Mouse (Mus musculus) C2C12 (cell line): ENCODE data around the gene Cep350. TPM values are rescaled to one million over a fixed set of nuclear protein-coding genes. Genes with fewer than 3 reads are reported as not detected.

ENCODE experiments used
- H3K27me3 ChIP-seq: one replicate; pipeline ENCODE4 v1.6.1; 2011; ENCODE audit not compliant: control insufficient read depth, insufficient read depth, insufficient read length
- H3K36me3 ChIP-seq: one replicate; pipeline ENCODE4 v1.6.1; 2011; ENCODE audit not compliant: control insufficient read depth, insufficient read depth
- H3K4me3 ChIP-seq: one replicate; pipeline ENCODE4 v1.5.1; 2011; ENCODE audit warnings: mild to moderate bottlenecking, control low read depth; ENCODE audit not compliant: poor library complexity, insufficient read depth, severe bottlenecking
- H3K79me2 ChIP-seq: one replicate; pipeline ENCODE4 v1.6.1; 2011; ENCODE audit not compliant: control insufficient read depth, insufficient read depth
- H3K79me3 ChIP-seq: one replicate; pipeline ENCODE4 v1.6.1; 2011; ENCODE audit warnings: low read depth, control low read depth
- H3ac ChIP-seq: one replicate; pipeline ENCODE3; 2011; ENCODE audit warnings: low read depth; ENCODE audit not compliant: control insufficient read depth, insufficient read length
- CEBPB ChIP-seq: IDR thresholded peaks from one replicate; pipeline ENCODE4 v1.6.1; 2011; ENCODE audit warnings: low read depth, mild to moderate bottlenecking, control low read depth, moderate library complexity
- CTCF ChIP-seq: IDR thresholded peaks from one replicate; pipeline ENCODE4 v1.5.1; 2011; ENCODE audit not compliant: control insufficient read depth, insufficient read depth, insufficient read length
- FOSL1 ChIP-seq: IDR thresholded peaks from one replicate; pipeline ENCODE4 v1.8.0; 2011; ENCODE audit warnings: mild to moderate bottlenecking, low read length; ENCODE audit not compliant: poor library complexity, insufficient read depth, severe bottlenecking
- MAX ChIP-seq: IDR thresholded peaks from one replicate; pipeline ENCODE4 v1.6.1; 2011; ENCODE audit warnings: mild to moderate bottlenecking, control low read depth
- MYOD1 ChIP-seq: IDR thresholded peaks from one replicate; pipeline ENCODE4 v1.6.1; 2011; ENCODE audit warnings: low read depth; ENCODE audit not compliant: control insufficient read depth, insufficient read length
- MYOG ChIP-seq: IDR thresholded peaks from one replicate; pipeline ENCODE4 v1.6.1; 2011; ENCODE audit not compliant: control insufficient read depth, insufficient read length; ENCODE audit errors: extremely low read depth
- USF1 ChIP-seq: IDR thresholded peaks from one replicate; pipeline ENCODE4 v1.6.1; 2011; ENCODE audit warnings: low read depth, mild to moderate bottlenecking, control low read depth, moderate library complexity
- polyA plus RNA-seq: library from polyadenylated mRNA; unstranded; fragments of >200 nt; fragmentation: generic; extraction: Trizol; gene quantifications from one replicate; pipeline ENCODE4 v1.2.1, GENCODE M21; 2012; ENCODE audit warnings: missing spikeins

The Cep350 gene
- polyA plus RNA-seq, 1 experiment, result 2.0 TPM

- no peaks in the 10 kb centered on the region for H3K36me3 ChIP-seq
- H3K27me3 ChIP-seq, result no peaks in the 10 kb centered on the region
- no peak overlapping the region for H3K4me3 ChIP-seq
- TF ChIP-seq MYOG (no peak), MYOD1 (no peak), MAX (no peak), FOSL1 (no peak), CTCF (no peak), CEBPB (no peak), USF1 (no peak)
- no peaks in the 10 kb centered on the region for H3K79me2 ChIP-seq
- H3ac ChIP-seq, result no peak overlapping the region
- H3K79me3 ChIP-seq, result no peaks in the 10 kb centered on the region
Observed at GRCm38 (mm10) chr1:155987625-155988024, 14.6 kb upstream of the Cep350 start.

- H3K27me3 ChIP-seq, result no peaks in the 10 kb centered on the region
- H3ac ChIP-seq, result no peak overlapping the region
- peaks cover 29% of the 10 kb centered on the region for H3K79me2 ChIP-seq
- no peaks in the 10 kb centered on the region for H3K36me3 ChIP-seq
- H3K4me3 ChIP-seq, result no peak overlapping the region
- no peak for TF ChIP-seq MYOG
- TF ChIP-seq MAX, result no peak
- TF ChIP-seq CEBPB, result no peak
- TF ChIP-seq FOSL1, result no peak
- TF ChIP-seq USF1, result no peak
- TF ChIP-seq CTCF, result no peak
- TF ChIP-seq MYOD1, result no peak
- H3K79me3 ChIP-seq, result peaks cover 23% of the 10 kb centered on the region
Observed at GRCm38 (mm10) chr1:155974931-155975330, 1.9 kb upstream of the Cep350 start.

DNA sequence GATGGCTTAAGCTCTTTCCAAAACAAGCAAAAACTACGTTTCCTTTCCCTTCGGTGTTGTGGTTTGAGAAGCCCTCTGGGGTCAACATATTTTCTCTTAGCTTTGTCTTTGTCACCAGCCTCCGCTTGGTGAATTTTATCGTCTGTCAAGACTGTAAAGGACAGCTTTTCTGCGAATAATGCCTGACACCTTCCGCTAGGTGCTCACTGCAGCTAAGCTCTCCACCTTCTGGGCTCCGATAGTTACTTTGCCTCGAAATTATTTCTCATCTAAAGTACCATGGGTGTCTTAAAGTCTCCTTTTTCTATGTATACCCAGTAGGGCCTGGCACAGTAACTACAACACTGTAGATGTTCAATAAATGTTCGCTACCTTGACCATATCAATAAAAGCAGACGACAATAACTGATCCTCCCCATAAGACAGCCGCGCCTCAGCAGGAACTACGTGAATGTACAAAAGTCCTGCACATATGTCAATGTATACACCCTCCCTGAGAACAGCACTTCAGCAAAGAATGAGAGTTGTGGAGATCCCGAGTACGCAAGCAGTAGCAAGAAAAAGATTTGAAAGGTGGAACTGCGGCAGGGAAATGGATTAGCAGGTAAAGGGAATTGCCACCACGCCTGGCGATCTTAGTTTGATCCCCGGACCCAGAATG is 794 bp upstream of the Cep350 start:
- Histone ChIP-seq H3K79me3 (peaks cover 24% of the 10 kb centered on the region), H3K27me3 (no peaks in the 10 kb centered on the region), H3ac (peak overlapping the region; percentile 65), H3K36me3 (no peaks in the 10 kb centered on the region), H3K79me2 (peaks cover 40% of the 10 kb centered on the region), H3K4me3 (peak overlapping the region; percentile 84)
- TF ChIP-seq USF1 (no peak), MYOD1 (no peak), MYOG (no peak), CTCF (no peak), MAX (no peak), CEBPB (no peak), FOSL1 (no peak)

DNA sequence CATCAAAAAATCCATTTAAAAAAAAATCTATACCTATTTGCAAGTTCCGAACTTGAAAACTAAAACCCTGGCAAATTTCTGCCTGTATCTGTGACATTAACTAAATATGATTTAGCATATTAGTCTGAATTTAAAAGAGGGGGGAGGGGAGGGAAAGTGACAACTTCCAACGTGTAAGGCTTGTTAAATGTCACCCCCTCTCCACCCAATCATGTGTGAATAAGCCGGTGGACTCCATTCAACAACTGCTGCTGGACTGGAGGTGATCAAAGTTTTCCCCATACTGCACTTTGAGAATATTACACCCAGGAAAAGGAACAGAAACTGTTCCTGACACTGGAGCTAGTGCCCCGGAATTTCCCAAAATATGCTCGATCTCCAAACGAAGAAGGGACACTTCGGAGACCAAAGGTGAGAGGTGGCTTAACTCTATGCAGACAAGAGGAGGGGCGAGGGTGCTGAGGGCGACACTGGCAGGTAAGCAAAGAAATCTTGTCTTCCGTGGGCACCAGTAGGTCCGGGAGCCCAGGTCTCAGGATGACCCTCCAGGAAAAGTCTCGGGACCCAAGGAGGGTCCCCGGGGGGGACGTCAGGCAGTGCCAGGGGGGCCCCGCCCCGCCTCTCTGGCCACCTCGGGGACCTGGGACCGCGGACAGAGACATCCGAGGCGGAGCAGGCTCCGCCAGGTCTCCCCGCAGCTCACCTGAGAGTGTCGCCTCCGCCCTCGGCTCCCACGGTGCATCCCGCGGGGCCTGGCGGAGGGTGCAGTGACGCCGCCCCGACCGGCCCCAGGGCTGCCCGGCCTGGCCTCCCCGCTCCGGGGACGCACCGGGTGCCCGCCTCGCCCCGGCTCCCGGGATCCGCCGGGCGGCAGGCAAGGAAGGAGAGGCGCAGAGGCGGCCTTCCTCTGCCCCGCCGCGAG is 648 bp downstream of the Cep350 start:
- Histone ChIP-seq H3K36me3 (no peaks in the 10 kb centered on the region), H3K4me3 (peak overlapping the region; percentile 84), H3K79me2 (peaks cover 54% of the 10 kb centered on the region), H3K27me3 (no peaks in the 10 kb centered on the region), H3K79me3 (peaks cover 24% of the 10 kb centered on the region), H3ac (peak overlapping the region; percentile 99)
- TF ChIP-seq MAX (no peak), MYOG (no peak), CTCF (no peak), CEBPB (no peak), MYOD1 (no peak), FOSL1 (no peak), USF1 (no peak)

GRCm38 (mm10) chr1:155949170-155949569 is 23.9 kb downstream of the Cep350 start:
- Histone ChIP-seq H3K79me2 (peaks cover 17% of the 10 kb centered on the region), H3K36me3 (peaks cover 29% of the 10 kb centered on the region), H3ac (no peak overlapping the region), H3K79me3 (peaks cover 9% of the 10 kb centered on the region), H3K27me3 (no peaks in the 10 kb centered on the region), H3K4me3 (no peak overlapping the region)
- TF ChIP-seq FOSL1 (no peak), MYOG (no peak), MYOD1 (no peak), MAX (no peak), CEBPB (no peak), USF1 (no peak), CTCF (no peak)
